Mouse (Mus musculus) midbrain, embryonic 14.5 days (tissue): ENCODE measurements at regions not wholly inside any gene's neighbourhood (a gene's known extent, or its start where the extent isn't known, plus 50 kb on each side); places are given as distances from the start of the nearest gene placed in this dataset.

Experiments
- ATAC-seq: fragments of 200-750 bp; cut with Nextera tagmentation; 2 replicates; pipeline ENCODE4 v1.8.0; 2017; ENCODE audit warnings: moderate number of reproducible peaks, moderate library complexity; ENCODE audit not compliant: low FRiP score, low TSS enrichment
- DNase-seq: peaks from one replicate; pipeline ENCODE4 v3.0.0-alpha.2; 2015
- H3K27ac ChIP-seq: fragments of 300-500 bp; sonication (generic); replicated peaks from 2 replicates; pipeline ENCODE4 v1.5.1; 2014; ENCODE audit warnings: mild to moderate bottlenecking, low read depth, low read length, moderate library complexity
- H3K27me3 ChIP-seq: fragments of 300-500 bp; sonication (generic); 2 replicates; pipeline ENCODE4 v1.6.1; 2014; ENCODE audit warnings: low read length, control low read depth, mixed read lengths; ENCODE audit not compliant: control insufficient read depth, insufficient read depth
- H3K36me3 ChIP-seq: fragments of 300-500 bp; sonication (generic); 2 replicates; pipeline ENCODE4 v1.6.1; 2014; ENCODE audit warnings: low read length, control low read depth; ENCODE audit not compliant: control insufficient read depth, insufficient read depth
- H3K4me1 ChIP-seq: fragments of 300-500 bp; sonication (generic); 2 replicates; pipeline ENCODE4 v1.6.1; 2014; ENCODE audit warnings: mild to moderate bottlenecking, antibody characterized with exemption, low read length, control low read depth; ENCODE audit not compliant: control insufficient read depth, insufficient read depth
- H3K4me2 ChIP-seq: fragments of 300-500 bp; sonication (generic); 2 replicates; pipeline ENCODE4 v1.6.1; 2014; ENCODE audit warnings: mild to moderate bottlenecking, low read length, moderate library complexity
- H3K4me3 ChIP-seq: fragments of 300-500 bp; sonication (generic); replicated peaks from 2 replicates; pipeline ENCODE4 v1.5.1; 2014; ENCODE audit warnings: low read depth, low read length
- H3K9ac ChIP-seq: fragments of 300-500 bp; sonication (generic); replicated peaks from 2 replicates; pipeline ENCODE4 v1.6.1; 2014; ENCODE audit warnings: mild to moderate bottlenecking, low read length, moderate library complexity
- H3K9me3 ChIP-seq: fragments of 300-500 bp; sonication (generic); 2 replicates; pipeline ENCODE4 v1.6.1; 2016; ENCODE audit warnings: low read length, control low read depth, mixed read lengths; ENCODE audit not compliant: control insufficient read depth
- WGBS: fragments of 180-500 bp; shearing (Covaris S2); extraction: QIAGEN DNeasy Blood & Tissue Kit; methylation state at CpG from one replicate; pipeline ENCODE4 v1.1.7; 2014; 5-methylcytosine and 5-hydroxymethylcytosine counted together

DNA sequence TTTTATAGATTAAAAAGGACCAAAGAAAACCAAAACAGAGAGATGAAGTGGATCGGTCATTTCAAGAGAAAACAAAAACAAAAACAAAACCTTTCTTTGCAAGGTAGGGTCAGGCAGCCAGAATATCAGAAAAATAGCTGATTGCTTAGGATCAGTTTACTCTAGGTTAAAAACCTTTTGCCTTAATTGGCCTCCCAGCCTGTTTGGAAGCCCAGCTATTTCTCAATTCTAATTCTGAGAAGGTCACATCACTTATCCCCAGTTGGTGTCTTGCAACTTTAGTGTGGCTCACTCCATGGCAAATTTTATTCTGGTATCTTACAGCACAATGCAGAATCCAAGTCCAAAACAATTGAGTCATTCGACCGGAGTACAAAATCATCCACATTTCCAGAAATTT, 70.0 kb downstream of the 1190002N15Rik start:
- no peaks in the 10 kb centered on the region for H3K9me3 ChIP-seq
- DNase-seq: no peak
- H3K9ac ChIP-seq: no peak overlapping the region
- 93% methylated on average over 3 of the region's 3 CpGs for WGBS
- no peak overlapping the region for H3K4me2 ChIP-seq
- no peak overlapping the region for H3K4me3 ChIP-seq
- no peaks in the 10 kb centered on the region for H3K27me3 ChIP-seq
- ATAC-seq: no peak
- no peaks in the 10 kb centered on the region for H3K4me1 ChIP-seq
- H3K36me3 ChIP-seq: no peaks in the 10 kb centered on the region
- no peak overlapping the region for H3K27ac ChIP-seq

GRCm38 (mm10) chr9:94456085-94456531, 81.8 kb downstream of the 1190002N15Rik start:
- no peaks in the 10 kb centered on the region for H3K27me3 ChIP-seq
- H3K9me3 ChIP-seq: no peaks in the 10 kb centered on the region
- 87% methylated on average over 6 of the region's 6 CpGs for WGBS
- no peak overlapping the region for H3K4me2 ChIP-seq
- DNase-seq (peak; percentile 8), ATAC-seq (no peak)
- no peaks in the 10 kb centered on the region for H3K36me3 ChIP-seq
- no peaks in the 10 kb centered on the region for H3K4me1 ChIP-seq
- H3K4me3 ChIP-seq: no peak overlapping the region
- H3K9ac ChIP-seq: no peak overlapping the region
- no peak overlapping the region for H3K27ac ChIP-seq

- no peak overlapping the region for H3K4me2 ChIP-seq
- H3K9me3 ChIP-seq: no peaks in the 10 kb centered on the region
- H3K36me3 ChIP-seq: no peaks in the 10 kb centered on the region
- no peak for ATAC-seq
- H3K27ac ChIP-seq: no peak overlapping the region
- peak; percentile 13 for DNase-seq
- 68% methylated on average over 7 of the region's 7 CpGs for WGBS
- H3K27me3 ChIP-seq: no peaks in the 10 kb centered on the region
- no peak overlapping the region for H3K4me3 ChIP-seq
- H3K4me1 ChIP-seq: no peaks in the 10 kb centered on the region
- H3K9ac ChIP-seq: no peak overlapping the region
Measured at GRCm38 (mm10) chr9:94455466-94455865, 82.4 kb downstream of the 1190002N15Rik start.

DNA sequence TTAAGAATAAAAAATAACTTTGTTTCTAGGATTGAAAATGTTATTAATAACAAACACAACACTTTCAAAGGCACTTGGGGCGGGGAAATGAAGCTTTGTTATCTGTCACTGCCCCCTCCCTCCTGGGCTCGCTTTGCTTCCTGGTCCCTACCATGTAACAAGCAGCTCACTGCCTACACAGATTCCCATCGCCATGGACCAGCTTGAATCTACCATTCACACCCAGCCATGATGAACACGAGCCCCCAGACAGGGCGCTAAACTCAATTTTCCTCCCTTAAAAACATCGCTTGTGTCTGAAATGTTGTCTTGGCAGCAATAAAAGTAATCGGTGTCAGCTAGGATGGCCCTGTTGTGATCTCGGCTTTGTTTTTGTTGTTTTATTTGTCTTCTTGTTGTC, 88.0 kb downstream of the 1190002N15Rik start:
- ATAC-seq (no peak), DNase-seq (no peak)
- Histone ChIP-seq H3K27ac (no peak overlapping the region), H3K36me3 (no peaks in the 10 kb centered on the region), H3K4me3 (no peak overlapping the region), H3K9ac (no peak overlapping the region), H3K4me2 (no peak overlapping the region), H3K4me1 (no peaks in the 10 kb centered on the region), H3K9me3 (no peaks in the 10 kb centered on the region), H3K27me3 (no peaks in the 10 kb centered on the region)
- 83% methylated on average over 8 of the region's 8 CpGs for WGBS

DNA sequence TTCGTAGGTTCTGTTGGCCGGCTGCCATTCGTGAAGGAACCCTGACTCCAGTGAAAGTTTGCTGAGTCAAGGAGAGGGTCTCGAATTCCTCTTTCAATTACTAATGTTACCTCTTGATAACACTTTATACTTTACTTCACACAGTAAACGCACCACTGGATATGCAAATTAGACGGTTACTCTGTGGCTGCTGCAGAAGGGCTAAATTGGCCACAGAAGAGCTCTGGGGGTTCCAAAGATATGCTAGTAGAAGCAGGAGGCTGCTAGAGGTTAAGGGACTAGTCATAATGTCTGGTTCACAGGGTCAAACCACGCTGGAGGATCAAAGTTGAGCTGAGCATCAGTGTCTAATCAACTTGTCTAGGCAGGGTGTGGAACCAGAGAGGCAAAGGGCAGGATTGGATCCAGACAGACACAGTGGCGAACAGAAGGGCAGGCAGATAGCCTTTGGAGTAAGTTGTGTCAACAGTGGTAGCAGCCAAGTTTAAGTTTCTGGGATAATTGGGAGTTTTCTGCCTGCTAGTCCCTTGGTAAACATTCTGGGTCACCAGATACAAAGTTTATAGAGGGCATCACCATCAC, 91.6 kb downstream of the 1190002N15Rik start:
- H3K27ac ChIP-seq: no peak overlapping the region
- H3K9ac ChIP-seq: no peak overlapping the region
- no peaks in the 10 kb centered on the region for H3K27me3 ChIP-seq
- DNase-seq: no peak
- no peaks in the 10 kb centered on the region for H3K4me1 ChIP-seq
- no peaks in the 10 kb centered on the region for H3K36me3 ChIP-seq
- H3K4me2 ChIP-seq: no peak overlapping the region
- H3K9me3 ChIP-seq: no peaks in the 10 kb centered on the region
- H3K4me3 ChIP-seq: no peak overlapping the region
- WGBS: 85% methylated on average over 8 of the region's 8 CpGs
- ATAC-seq: no peak

DNA sequence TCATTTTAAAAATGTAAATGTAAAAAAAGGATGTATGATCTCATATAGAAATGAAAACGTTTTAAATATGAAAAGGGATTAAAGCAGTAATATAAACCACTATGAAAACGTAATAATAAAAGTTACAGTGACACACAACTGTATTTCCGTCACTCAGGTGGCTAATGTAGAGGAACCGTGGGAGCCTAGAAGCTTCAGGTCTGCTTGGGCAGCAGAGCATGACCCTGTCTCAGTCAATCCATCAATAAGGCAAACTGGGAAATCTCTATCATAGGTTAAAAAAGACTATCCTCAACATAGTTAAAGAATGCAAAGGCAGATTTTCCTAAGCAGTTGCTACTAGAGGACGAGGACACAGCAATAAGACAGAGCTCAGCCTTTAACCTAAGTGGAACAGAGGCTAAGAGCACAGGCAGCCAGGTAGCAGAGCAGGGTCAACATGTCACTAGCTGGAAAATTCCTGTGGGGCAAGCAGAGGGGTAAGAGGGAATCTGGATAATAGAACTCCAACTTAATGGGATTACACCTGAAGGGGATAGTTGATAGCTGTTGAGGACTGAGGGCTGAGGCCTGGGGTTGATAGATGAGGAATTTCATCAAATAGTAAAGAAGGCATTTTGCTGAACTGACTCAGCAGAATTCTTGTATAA, 93.6 kb downstream of the 1190002N15Rik start:
- WGBS: 57% methylated on average over 5 of the region's 5 CpGs
- Histone ChIP-seq H3K4me2 (no peak overlapping the region), H3K4me3 (no peak overlapping the region), H3K9me3 (no peaks in the 10 kb centered on the region), H3K9ac (no peak overlapping the region), H3K27ac (no peak overlapping the region), H3K36me3 (no peaks in the 10 kb centered on the region), H3K4me1 (no peaks in the 10 kb centered on the region), H3K27me3 (no peaks in the 10 kb centered on the region)
- no peak for DNase-seq
- no peak for ATAC-seq

DNA sequence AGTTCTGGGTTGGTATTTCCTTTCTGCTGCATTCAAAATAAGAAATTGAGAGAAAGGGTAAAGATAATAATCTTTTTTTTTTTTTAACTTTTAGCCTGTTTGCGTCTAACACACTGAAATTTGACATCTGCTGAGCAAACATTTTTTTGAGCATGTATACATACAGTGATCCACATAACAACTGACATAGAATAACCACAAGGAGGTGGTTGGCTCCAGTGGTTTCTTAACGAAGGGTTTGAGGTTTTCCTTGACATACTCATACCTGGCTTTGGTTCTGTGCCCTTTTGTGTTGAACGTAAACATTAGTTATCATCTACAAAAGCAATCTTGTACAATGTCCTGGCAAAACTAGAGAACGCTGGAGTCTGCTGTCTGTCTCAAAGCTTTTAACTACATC, 96.5 kb downstream of the 1190002N15Rik start:
- no peaks in the 10 kb centered on the region for H3K4me1 ChIP-seq
- H3K9ac ChIP-seq: no peak overlapping the region
- DNase-seq (no peak), ATAC-seq (no peak)
- no peaks in the 10 kb centered on the region for H3K36me3 ChIP-seq
- WGBS: 88% methylated on average over 4 of the region's 4 CpGs
- H3K4me3 ChIP-seq: no peak overlapping the region
- no peaks in the 10 kb centered on the region for H3K9me3 ChIP-seq
- H3K27me3 ChIP-seq: no peaks in the 10 kb centered on the region
- H3K4me2 ChIP-seq: no peak overlapping the region
- no peak overlapping the region for H3K27ac ChIP-seq

DNA sequence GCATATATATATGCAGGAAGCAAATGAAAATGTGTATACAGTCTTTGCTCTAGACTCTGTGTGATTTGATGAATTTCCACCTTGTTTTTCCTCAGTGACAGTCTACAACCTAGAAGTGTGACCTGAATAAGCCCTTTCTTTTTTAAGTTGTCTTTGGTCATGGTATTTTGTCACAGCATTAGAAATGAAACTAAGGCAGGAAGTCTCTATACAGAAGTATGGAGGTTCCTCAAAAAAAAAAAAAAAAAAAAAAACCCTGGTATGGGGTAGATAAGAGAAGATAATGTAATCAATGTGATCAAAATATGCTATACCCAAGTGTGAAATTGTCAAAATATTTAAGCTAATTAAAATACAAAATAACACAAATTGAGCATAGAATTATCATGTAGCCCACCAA, 104.4 kb downstream of the 1190002N15Rik start:
- H3K9me3 ChIP-seq: no peaks in the 10 kb centered on the region
- no peak overlapping the region for H3K4me3 ChIP-seq
- H3K36me3 ChIP-seq: no peaks in the 10 kb centered on the region
- no peaks in the 10 kb centered on the region for H3K4me1 ChIP-seq
- no peak overlapping the region for H3K4me2 ChIP-seq
- H3K9ac ChIP-seq: no peak overlapping the region
- no peak overlapping the region for H3K27ac ChIP-seq
- no peaks in the 10 kb centered on the region for H3K27me3 ChIP-seq
- DNase-seq: no peak
- ATAC-seq: no peak

GRCm38 (mm10) chr9:94432144-94432747, 105.6 kb downstream of the 1190002N15Rik start:
- no peaks in the 10 kb centered on the region for H3K4me1 ChIP-seq
- DNase-seq: no peak
- no peak overlapping the region for H3K27ac ChIP-seq
- no peak for ATAC-seq
- no peak overlapping the region for H3K4me2 ChIP-seq
- 92% methylated on average over 3 of the region's 3 CpGs for WGBS
- H3K4me3 ChIP-seq: no peak overlapping the region
- H3K36me3 ChIP-seq: no peaks in the 10 kb centered on the region
- H3K27me3 ChIP-seq: no peaks in the 10 kb centered on the region
- no peaks in the 10 kb centered on the region for H3K9me3 ChIP-seq
- no peak overlapping the region for H3K9ac ChIP-seq
